Mouse (Mus musculus): ENCODE results near the gene Olfr70.

DNA sequence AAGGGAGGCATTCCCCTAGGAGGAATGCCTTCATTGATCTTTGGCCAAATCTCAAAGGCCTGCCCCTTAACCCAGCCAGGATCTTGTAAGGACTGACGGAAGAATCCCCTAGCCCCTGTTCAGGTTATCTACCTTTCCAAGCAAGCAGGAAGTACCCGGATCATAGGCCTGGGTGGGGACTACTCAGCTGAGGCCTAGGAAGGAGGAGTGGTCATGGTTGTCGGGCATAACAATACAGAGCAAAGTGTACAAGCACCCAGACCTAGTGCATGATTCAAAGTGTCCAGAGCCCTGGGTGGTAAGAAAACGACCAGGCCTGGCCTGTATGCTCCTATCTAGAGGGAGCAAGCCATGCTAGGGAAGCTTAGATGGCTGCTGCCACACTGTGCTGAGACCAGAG lies 25.0 kb downstream of the Olfr70 start:
- TF ChIP-seq CTCF (IDR thresholded peaks at IDR 0.05; ENCODE audit: extremely low read depth, insufficient read length, insufficient replicate concordance, low read depth, low read length) (no peak), POLR2A (IDR thresholded peaks at IDR 0.05; ENCODE audit: low read depth, low read length) (no peak)

All from small intestine, adult 2 months (tissue).